9 mouse cellular contexts compared by ENCODE assay signal in genomic region chr5:82966180-82966579, GRCm38 (mm10).
DNase-seq lines count a peak whose midpoint lies in the region; ATAC-seq and TF ChIP-seq lines count a peak whose summit lies in the region.
"Had no signal": no experiment of that assay in that cellular context is flagged by ENCODE, and none has a peak within 500 bp of the region (broad histone marks: within the 10 kb centered on the region; RNA-seq: fewer than 3 reads in every experiment).

No protein-coding gene starts in this region.

- H3K4me2 ChIP-seq in kidney, embryonic 15.5 days: no peak overlapping the region
- no peak overlapping the region for H3K4me2 ChIP-seq in lung, embryonic 14.5 days
- H3K4me2 ChIP-seq: neural tube, embryonic 12.5 days had no signal

- no peaks in the 10 kb centered on the region for H3K27me3 ChIP-seq in kidney, adult 2 months (replicated peaks; ENCODE audit: control insufficient read depth, insufficient read depth, low read length)
- H3K27me3 ChIP-seq in kidney, embryonic 15.5 days: no peaks in the 10 kb centered on the region
- no peaks in the 10 kb centered on the region for H3K27me3 ChIP-seq in lung, embryonic 14.5 days (ENCODE audit: insufficient read depth, low read length)
- H3K27me3 ChIP-seq: neural tube, embryonic 12.5 days had no signal

- intact Hi-C loops in heart, postnatal 14 days (cut with DNase I): no loop called here

- H3K9me3 ChIP-seq in kidney, embryonic 15.5 days (replicated peaks): no peaks in the 10 kb centered on the region
- no peaks in the 10 kb centered on the region for H3K9me3 ChIP-seq in lung, embryonic 14.5 days (ENCODE audit: low read depth, low read length)
- H3K9me3 ChIP-seq: neural tube, embryonic 12.5 days had no signal

- peak; percentile 7 for DNase-seq in kidney, adult 2 months
- DNase-seq in cerebellum, postnatal 10 days: peak; percentile 86 to 91
- DNase-seq in heart, postnatal 14 days: peak; percentile 16 to 44
- peak; percentile 66 for DNase-seq in lung, embryonic 14.5 days
- peak; percentile 50 for DNase-seq in telencephalon, adult 2 months (ENCODE audit: low read depth, low spot score)
- no peak for DNase-seq in spleen, postnatal 10 days (ENCODE audit: low spot score in 2 of 2)
- no peak for DNase-seq in kidney, adult 18-20 months

- no peak overlapping the region for H3K9ac ChIP-seq in kidney, embryonic 15.5 days
- no peak overlapping the region for H3K9ac ChIP-seq in lung, embryonic 14.5 days
- H3K9ac ChIP-seq: neural tube, embryonic 12.5 days had no signal

- WGBS in kidney, adult 2 months: 74% methylated on average over 5 of the region's 5 CpGs
- WGBS in kidney, embryonic 15.5 days: 79% methylated on average over 5 of the region's 5 CpGs
- WGBS in lung, embryonic 14.5 days: 40% methylated on average over 5 of the region's 5 CpGs

- H3K36me3 ChIP-seq in kidney, adult 2 months (ENCODE audit: control insufficient read depth, insufficient read depth, low read length): no peaks in the 10 kb centered on the region
- no peaks in the 10 kb centered on the region for H3K36me3 ChIP-seq in kidney, embryonic 15.5 days
- H3K36me3 ChIP-seq in lung, embryonic 14.5 days (ENCODE audit: insufficient read depth): no peaks in the 10 kb centered on the region
- H3K36me3 ChIP-seq: neural tube, embryonic 12.5 days had no signal

- no peaks in the 10 kb centered on the region for H3K4me1 ChIP-seq in kidney, adult 2 months (ENCODE audit: control insufficient read depth, insufficient read depth, low read length)
- H3K4me1 ChIP-seq in kidney, embryonic 15.5 days: no peaks in the 10 kb centered on the region
- no peaks in the 10 kb centered on the region for H3K4me1 ChIP-seq in lung, embryonic 14.5 days (ENCODE audit: insufficient read depth)
- H3K4me1 ChIP-seq: neural tube, embryonic 12.5 days had no signal

- no peak for ATAC-seq in kidney, embryonic 15.5 days (replicated peaks; ENCODE audit: low FRiP score)
- peak; percentile 74; the same call in 1 of the 2 replicates for ATAC-seq in lung, embryonic 14.5 days (ENCODE audit: insufficient read depth)

- H3K4me3 ChIP-seq in kidney, adult 2 months (ENCODE audit: insufficient read depth, low read depth, low read length): no peak overlapping the region
- H3K4me3 ChIP-seq in kidney, embryonic 15.5 days (replicated peaks): no peak overlapping the region
- no peak overlapping the region for H3K4me3 ChIP-seq in lung, embryonic 14.5 days (ENCODE audit: low read depth, low read length)
- H3K4me3 ChIP-seq: neural tube, embryonic 12.5 days had no signal

- TF ChIP-seq CTCF in kidney, adult 2 months (conservative IDR thresholded peaks at IDR 0.05; ENCODE audit: insufficient read depth, insufficient read length, low read depth, low read length): no peak
- no peak for TF ChIP-seq CTCF in lung, embryonic 14.5 days (IDR thresholded peaks at IDR 0.05; ENCODE audit: low read depth)

- no peak overlapping the region for H3K27ac ChIP-seq in kidney, adult 2 months (ENCODE audit: insufficient read depth, low read depth, low read length)
- no peak overlapping the region for H3K27ac ChIP-seq in kidney, embryonic 15.5 days
- no peak overlapping the region for H3K27ac ChIP-seq in lung, embryonic 14.5 days (ENCODE audit: low read depth)
- H3K27ac ChIP-seq: neural tube, embryonic 12.5 days had no signal

- TF ChIP-seq POLR2A in kidney, adult 2 months (IDR thresholded peaks at IDR 0.05; ENCODE audit: low read depth, low read length): no peak

Comparison
In these comparisons a context has a peak if more than half of its experiments do, and no peak if none do; other contexts are left out.
1. DNase-seq: peak in kidney, adult 2 months (single experiment), cerebellum, postnatal 10 days (2 of 2), heart, postnatal 14 days (2 of 2), lung, embryonic 14.5 days (single experiment) and telencephalon, adult 2 months (single experiment); none in spleen, postnatal 10 days (0 of 2) and kidney, adult 18-20 months (single experiment).